Mouse (Mus musculus) 3134 (cell line): ENCODE results near the gene Shisa7.
A peak's percentile ranks its signal among the peaks of the same experiment; 100 is the strongest.
"Not testable (repeated sequence)": the region's sequence is repeated elsewhere in the genome, so short reads cannot be mapped to it uniquely, and the experiment has no call there.

ENCODE experiments used
- DNase-seq: peaks from one replicate; pipeline ENCODE4 v3.0.0-alpha.2; 2011; ENCODE audit warnings: low spot score; ENCODE audit not compliant: insufficient read length; ENCODE audit errors: extremely low read depth

Shisa7 gene

DNA sequence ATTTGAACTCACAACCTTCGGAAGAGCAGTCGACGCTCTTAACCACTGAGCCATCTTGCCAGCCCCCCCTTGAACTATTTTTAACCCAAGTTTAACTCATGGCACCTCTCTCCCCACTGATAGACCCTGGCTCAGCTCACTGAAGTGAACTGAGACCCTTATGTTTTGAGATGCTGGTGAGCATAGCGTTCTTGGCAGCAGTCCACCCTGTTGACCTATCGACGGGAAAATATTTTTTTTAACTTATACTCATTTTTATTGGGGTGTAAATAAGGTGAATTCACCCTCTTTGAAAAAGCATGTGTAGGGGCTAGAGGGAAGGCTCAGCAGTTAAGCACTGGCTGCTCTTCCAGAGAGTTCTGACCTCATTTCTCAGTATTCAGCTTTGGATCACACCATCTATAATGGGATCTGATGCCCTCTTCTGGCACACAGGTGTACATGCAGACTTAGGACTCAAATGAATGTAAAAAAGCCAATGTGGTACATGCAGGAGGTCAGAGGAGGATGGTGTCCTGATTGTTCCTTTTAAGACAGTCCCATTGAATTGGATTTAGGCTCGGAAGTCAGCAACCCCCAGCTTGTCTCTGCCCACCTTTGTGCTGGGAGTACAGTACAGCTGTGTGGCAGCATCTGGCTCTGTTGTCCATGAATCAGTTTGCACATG is 48.6 kb downstream of the Shisa7 start:
- DNase-seq = peak; percentile 42

- DNase-seq = no peak
Measured at GRCm38 (mm10) chr7:4794631-4795168, 49.8 kb downstream of the Shisa7 start.

GRCm38 (mm10) chr7:4793674-4794073 is 50.8 kb downstream of the Shisa7 start:
- DNase-seq = no peak

GRCm38 (mm10) chr7:4793248-4793647 is 51.2 kb downstream of the Shisa7 start:
- not testable (repeated sequence) for DNase-seq

GRCm38 (mm10) chr7:4792278-4793212 is 52.0 kb downstream of the Shisa7 start, which contains the start of gene Rpl28:
TSS of gene Rpl28 (plus strand) at chr7:4792874.
- peak; percentile 91 for DNase-seq

GRCm38 (mm10) chr7:4789436-4789935 is 55.0 kb downstream of the Shisa7 start, which contains the start of gene Tmem238:
TSS of gene Tmem238 (minus strand) at chr7:4789656.
- peak; percentile 71 for DNase-seq

DNA sequence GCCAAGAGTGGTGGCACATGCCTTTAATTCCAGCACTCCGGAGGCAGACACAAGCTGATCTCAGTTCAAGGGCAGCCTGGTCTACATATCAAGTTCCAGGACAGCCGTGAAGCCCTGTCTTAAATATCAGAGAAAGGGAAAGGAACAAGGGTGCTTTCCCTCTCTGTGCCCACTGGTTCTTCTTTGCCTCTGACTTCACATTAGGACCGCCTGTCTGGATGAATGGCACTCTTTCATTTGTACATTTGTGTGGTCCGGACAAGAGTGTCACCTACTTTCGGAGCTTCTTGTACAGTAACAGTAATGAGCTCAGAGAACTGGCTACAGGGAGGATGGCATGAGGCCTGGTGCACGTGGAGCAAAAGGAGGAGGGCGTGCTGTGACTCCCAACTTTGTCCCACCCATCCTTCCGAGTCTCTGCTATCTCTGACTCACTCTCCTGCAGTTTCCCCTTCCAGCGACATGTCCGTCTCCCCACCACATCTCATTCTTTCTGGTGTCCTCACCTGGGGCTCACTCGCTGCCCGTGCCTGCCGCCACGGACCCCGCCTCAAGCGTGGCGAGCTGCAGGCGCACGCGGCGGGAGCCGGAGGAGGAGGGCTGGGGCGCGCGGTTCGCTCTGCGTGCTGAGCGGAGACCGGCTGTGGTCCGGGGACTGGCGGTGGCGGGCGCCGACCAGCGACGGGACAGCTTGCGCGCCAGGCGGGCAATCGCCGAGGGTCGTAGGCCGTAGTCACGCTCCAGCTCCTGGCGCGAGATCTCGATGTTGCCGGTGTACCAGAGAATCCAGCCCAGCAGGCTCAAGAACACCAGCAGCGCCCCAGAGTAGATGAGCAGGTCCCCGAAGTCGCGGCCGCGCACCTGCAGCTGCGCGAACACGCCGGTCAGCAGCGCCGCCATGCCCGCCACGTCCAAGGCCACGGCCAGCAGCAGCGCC is 55.7 kb downstream of the Shisa7 start:
- peak; percentile 85 for DNase-seq

DNA sequence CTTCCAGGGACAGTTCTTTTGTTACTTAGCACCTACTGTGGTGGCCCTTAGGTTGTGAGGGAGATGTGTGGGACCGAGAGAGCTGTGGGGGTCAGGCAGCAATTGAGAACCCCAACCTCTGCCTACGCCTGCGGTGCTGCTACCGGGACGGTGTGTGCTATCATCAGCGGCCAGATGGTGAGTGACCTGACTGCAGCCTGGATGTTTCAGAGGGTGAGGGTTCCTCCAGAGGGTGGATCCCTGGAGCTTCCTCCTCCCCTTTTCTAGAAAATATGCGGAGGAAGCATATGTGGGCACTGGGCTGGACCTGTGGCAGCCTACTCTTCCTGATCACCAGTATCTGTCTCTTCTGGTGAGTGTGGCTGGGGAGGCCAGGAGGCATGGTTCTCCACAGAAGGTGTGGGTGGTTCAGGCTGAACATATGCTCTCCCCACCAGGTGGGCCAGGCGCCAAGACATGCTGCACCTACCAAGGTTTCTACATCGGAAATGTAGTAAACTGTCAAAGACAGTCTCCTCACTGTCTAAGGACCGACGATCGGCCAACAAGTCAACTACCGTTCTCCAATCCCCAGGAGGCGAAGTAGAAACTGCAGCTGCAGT is 60.7 kb downstream of the Shisa7 start:
- DNase-seq = no peak

GRCm38 (mm10) chr7:4782759-4783158 is 61.7 kb downstream of the Shisa7 start, which contains the start of the genes Il11 and Tmem190:
TSS of gene Il11 (minus strand) at chr7:4782859.
TSS of gene Tmem190 (plus strand) at chr7:4782937.
- DNase-seq = no peak

DNA sequence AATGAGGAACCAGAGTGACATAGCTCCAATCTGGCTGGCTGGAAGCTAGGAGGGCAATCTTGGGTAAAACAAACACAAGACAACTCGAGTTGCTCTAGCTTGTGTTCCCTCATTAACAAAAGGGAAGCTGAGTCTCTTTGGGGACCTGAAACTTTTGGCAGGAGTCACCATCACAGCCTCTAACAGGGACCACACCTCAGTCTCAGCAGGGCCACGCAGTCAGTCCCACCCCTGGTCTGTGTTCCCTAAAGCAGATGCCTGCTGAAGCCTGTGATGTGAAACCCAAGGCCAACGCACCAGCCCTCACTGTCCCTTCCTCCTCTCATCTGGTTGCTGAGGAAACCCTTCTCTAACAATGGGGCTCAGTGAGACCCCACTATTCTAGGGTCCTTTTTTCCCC is 62.4 kb downstream of the Shisa7 start:
- DNase-seq = no peak

DNA sequence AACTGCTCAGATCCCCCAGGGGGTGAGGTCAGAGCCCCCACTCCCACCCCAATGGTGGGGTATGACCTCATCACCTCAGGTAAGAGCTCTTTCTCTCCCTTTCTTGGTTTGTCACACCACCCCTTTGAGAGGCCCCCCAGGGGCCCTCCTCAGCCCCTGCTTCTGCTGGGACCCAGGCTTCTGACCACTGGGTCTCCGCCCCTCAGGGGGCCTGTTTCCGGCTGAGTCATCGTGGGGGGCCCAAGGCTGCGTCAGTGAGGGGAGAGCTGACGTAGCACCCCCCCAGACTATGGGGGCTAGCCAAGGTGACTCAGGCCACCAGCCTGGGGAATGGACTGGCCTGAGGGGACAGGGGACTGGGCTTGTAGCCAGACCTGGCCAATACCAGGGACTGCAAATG is 64.6 kb downstream of the Shisa7 start:
- DNase-seq = peak; percentile 37

DNA sequence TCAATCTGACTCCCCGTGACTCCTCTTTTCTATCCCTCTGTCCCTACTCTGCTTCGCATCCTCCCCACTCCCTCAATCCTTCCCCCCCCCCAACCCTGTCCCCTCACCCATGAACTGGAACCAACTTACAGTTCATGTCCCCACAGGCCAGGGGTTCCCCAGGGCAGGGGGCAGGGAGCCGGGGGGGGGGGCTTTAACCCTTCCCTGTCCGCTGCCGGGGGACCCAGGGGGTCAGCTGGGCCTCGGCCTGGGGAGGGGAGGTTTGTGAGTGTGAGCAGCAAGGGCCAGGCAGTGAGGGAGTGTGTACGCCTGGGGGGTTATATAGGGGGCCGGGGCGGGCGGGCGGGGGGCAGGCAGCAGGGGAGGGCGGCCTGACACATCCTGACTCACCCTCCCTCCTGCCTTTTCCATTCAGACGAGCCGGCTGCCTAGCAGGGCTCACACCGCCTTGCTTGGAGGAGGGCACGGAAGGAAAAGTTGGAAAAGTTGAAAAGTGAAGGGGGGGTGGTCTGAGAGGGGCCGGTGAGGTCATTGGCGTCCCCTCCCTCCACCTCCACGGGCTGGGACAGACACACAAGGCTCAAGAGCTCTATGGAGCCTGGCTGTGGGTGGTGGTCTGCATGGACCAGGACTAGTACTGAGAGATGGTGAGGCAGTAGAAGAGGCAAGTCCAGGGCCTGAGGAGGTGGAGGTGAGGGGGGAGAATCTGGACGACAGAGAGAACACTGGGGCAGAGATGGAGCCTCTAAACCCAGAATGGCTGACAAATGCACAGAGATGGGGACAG is 66.5 kb downstream of the Shisa7 start:
- DNase-seq = no peak

DNA sequence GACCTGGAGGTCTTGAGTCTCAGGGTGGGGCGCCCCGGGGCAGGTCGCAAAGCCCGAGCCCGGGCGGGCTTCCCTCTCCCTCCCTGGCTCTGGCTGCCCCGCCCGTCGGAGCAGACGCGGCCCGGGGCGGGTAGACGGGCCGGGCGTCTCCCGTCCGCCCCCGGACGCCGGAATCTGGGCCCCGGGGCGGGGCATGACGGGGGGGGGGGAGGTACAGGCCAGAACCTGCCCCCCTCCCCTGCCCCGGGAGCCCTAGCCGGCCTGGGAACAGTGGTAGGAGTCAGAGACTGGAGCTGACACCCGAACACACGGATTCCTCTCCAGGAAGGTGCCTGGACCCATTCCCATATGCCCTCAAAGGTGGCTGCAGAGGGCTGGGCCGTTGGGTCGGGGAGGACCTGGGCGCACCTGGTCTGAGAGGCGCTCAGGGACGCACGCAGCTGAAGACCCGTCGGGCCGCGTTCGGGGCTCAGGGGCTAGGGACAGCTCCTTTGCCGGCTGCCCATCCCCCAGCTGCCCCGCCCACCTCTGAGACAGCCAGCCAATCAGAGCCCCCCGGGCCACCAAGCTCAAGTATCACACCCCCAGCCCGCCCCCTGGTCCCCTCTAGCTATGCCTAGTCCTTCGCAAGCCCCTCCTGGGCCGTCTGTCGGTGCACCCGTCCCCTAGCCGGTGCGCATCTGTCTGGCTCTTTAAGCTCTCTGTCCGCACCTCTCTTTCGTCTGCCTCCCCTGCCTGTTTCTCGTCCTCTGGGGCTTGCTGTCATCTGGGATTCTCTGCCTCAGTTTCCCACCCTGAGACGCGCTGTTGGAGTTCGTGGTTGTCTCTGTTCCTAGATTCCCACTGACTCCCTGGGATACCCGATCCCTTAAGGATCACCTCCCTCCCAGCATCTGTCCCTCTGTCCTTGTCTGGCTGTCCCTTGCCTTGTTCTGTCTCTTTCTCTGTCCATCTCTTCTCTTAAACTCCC is 67.3 kb downstream of the Shisa7 start:
- DNase-seq = no peak

DNA sequence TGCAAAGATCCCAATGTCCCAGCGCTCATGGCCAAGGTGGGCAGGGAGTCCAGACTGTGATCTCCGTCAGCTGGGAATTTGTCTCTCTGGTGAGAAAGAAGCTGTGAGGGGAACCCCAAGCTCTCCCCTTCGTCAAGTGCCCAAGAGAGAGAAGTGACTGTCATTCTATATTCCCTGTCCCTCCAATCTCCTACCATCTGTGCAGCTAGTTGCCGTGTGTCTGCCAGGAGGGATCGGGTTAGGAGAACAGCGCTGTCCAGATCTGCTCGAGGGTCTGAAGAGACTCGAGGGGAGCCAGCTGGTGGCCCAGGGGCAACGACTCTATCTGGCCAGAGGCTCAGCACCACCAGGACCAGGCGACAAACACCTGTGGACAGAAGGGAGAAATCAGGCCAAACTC is 68.4 kb downstream of the Shisa7 start:
- DNase-seq = no peak
